Mouse (Mus musculus) intestine, embryonic 14.5 days (tissue): ENCODE data around the gene Birc6. TPM values are rescaled to one million over a fixed set of nuclear protein-coding genes. Genes with fewer than 3 reads are reported as not detected.
A peak's percentile ranks its signal among the peaks of the same experiment; 100 is the strongest.

ENCODE experiments used
- ATAC-seq: fragments of 200-750 bp; cut with Nextera tagmentation; replicated peaks from 2 replicates; pipeline ENCODE4 v1.8.0; 2017; ENCODE audit warnings: low read depth, moderate number of reproducible peaks, moderate TSS enrichment, moderate library complexity; ENCODE audit not compliant: low FRiP score, low TSS enrichment
- DNase-seq: peaks from one replicate; pipeline ENCODE4 v3.0.0-alpha.2; 2018; ENCODE audit warnings: low spot score
- H3K27ac ChIP-seq: fragments of 300-500 bp; sonication (generic); 2 replicates; pipeline ENCODE4 v1.5.1; 2014; ENCODE audit warnings: low read depth, mild to moderate bottlenecking, control low read depth
- H3K27me3 ChIP-seq: fragments of 300-500 bp; sonication (generic); replicated peaks from 2 replicates; pipeline ENCODE4 v1.6.1; 2014; ENCODE audit warnings: low read length, control low read depth; ENCODE audit not compliant: control insufficient read depth, insufficient read depth
- H3K36me3 ChIP-seq: fragments of 300-500 bp; sonication (generic); 2 replicates; pipeline ENCODE4 v1.6.1; 2014; ENCODE audit warnings: low read length, control low read depth; ENCODE audit not compliant: control insufficient read depth, insufficient read depth
- H3K4me1 ChIP-seq: fragments of 300-500 bp; sonication (generic); replicated peaks from 2 replicates; pipeline ENCODE4 v1.6.1; 2014; ENCODE audit warnings: low read length, control low read depth, mixed read lengths; ENCODE audit not compliant: control insufficient read depth, insufficient read depth
- H3K4me2 ChIP-seq: fragments of 300-500 bp; sonication (generic); 2 replicates; pipeline ENCODE4 v1.6.1; 2014; ENCODE audit warnings: low read length
- H3K4me3 ChIP-seq: fragments of 300-500 bp; sonication (generic); 2 replicates; pipeline ENCODE4 v1.5.1; 2014; ENCODE audit warnings: low read depth, low read length, control low read depth, mixed read lengths
- H3K9ac ChIP-seq: fragments of 300-500 bp; sonication (generic); 2 replicates; pipeline ENCODE4 v1.6.1; 2014; ENCODE audit warnings: mild to moderate bottlenecking, low read length
- H3K9me3 ChIP-seq: fragments of 300-500 bp; sonication (generic); 2 replicates; pipeline ENCODE4 v1.6.1; 2016; ENCODE audit warnings: low read length, control low read depth; ENCODE audit not compliant: control insufficient read depth
- WGBS: fragments of 180-500 bp; shearing (Covaris S2); extraction: QIAGEN DNeasy Blood & Tissue Kit; methylation state at CpG from one replicate; pipeline ENCODE4 v1.1.7; 2014; 5-methylcytosine and 5-hydroxymethylcytosine counted together
- polyA plus RNA-seq: library from polyadenylated mRNA; unstranded; fragments of >200 nt; fragmentation: Nextera tagmentation; extraction: Ambion mirVana; gene quantifications from 2 replicates; pipeline ENCODE4 v1.2.1, GENCODE M21; 2014

Gene Birc6
- 105 and 109 TPM in 2 replicates for polyA plus RNA-seq

- WGBS = under 1% methylated on average over 66 of the region's 71 CpGs
- Histone ChIP-seq H3K4me2 (peak within 1 kb of the TSS; percentile 77), H3K27ac (peak within 1 kb of the TSS; percentile 98), H3K4me1 (peaks cover 19% of the 10 kb centered on the region), H3K27me3 (no peaks in the 10 kb centered on the region), H3K9ac (peak within 1 kb of the TSS; percentile 94), H3K9me3 (no peaks in the 10 kb centered on the region), H3K4me3 (peak within 1 kb of the TSS; percentile 96), H3K36me3 (no peaks in the 10 kb centered on the region)
- ATAC-seq = peak; percentile 97
- DNase-seq = peak; percentile 100
Observed at GRCm38 (mm10) chr17:74527729-74528607, at the start of gene Birc6. TSS of gene Birc6 (plus strand) at chr17:74528295.

- Histone ChIP-seq H3K36me3 (no peaks in the 10 kb centered on the region), H3K9me3 (no peaks in the 10 kb centered on the region), H3K4me3 (no peak overlapping the region), H3K9ac (no peak overlapping the region), H3K4me2 (no peak overlapping the region), H3K4me1 (no peaks in the 10 kb centered on the region), H3K27me3 (no peaks in the 10 kb centered on the region), H3K27ac (no peak overlapping the region)
- DNase-seq (no peak), ATAC-seq (no peak)
- WGBS = 86% methylated on average over 14 of the region's 14 CpGs
Observed at GRCm38 (mm10) chr17:74480361-74481069, 47.6 kb upstream of the Birc6 start.

- Histone ChIP-seq H3K27ac (peak within 1 kb of the TSS; percentile 60), H3K4me2 (peak within 1 kb of the TSS; percentile 70), H3K9ac (peak within 1 kb of the TSS; percentile 80), H3K4me3 (peak within 1 kb of the TSS; percentile 93), H3K36me3 (peaks cover 18% of the 10 kb centered on the region), H3K4me1 (no peaks in the 10 kb centered on the region), H3K27me3 (no peaks in the 10 kb centered on the region), H3K9me3 (no peaks in the 10 kb centered on the region)
- DNase-seq = peak; percentile 97
- peak; percentile 99 for ATAC-seq
- 5% methylated on average over 58 of the region's 58 CpGs for WGBS
Observed at GRCm38 (mm10) chr17:74489024-74489900, 38.8 kb upstream of the Birc6 start, which contains the start of gene Yipf4. TSS of gene Yipf4 (plus strand) at chr17:74489493.

- Histone ChIP-seq H3K36me3 (peaks cover 24% of the 10 kb centered on the region), H3K4me2 (peak overlapping the region; percentile 70), H3K4me3 (peak overlapping the region; percentile 93), H3K9me3 (no peaks in the 10 kb centered on the region), H3K4me1 (no peaks in the 10 kb centered on the region), H3K9ac (peak overlapping the region; percentile 80), H3K27me3 (no peaks in the 10 kb centered on the region), H3K27ac (peak overlapping the region; percentile 60)
- under 1% methylated on average over 12 of the region's 12 CpGs for WGBS
- ATAC-seq (no peak), DNase-seq (no peak)
Observed at GRCm38 (mm10) chr17:74489901-74490220, 38.2 kb upstream of the Birc6 start.

GRCm38 (mm10) chr17:74491565-74491964, 36.5 kb upstream of the Birc6 start:
- H3K4me2 ChIP-seq = no peak overlapping the region
- DNase-seq (no peak), ATAC-seq (no peak)
- H3K4me3 ChIP-seq = no peak overlapping the region
- 92% methylated on average over 3 of the region's 3 CpGs for WGBS
- H3K9ac ChIP-seq = no peak overlapping the region
- H3K4me1 ChIP-seq = no peaks in the 10 kb centered on the region
- H3K27ac ChIP-seq = no peak overlapping the region
- no peaks in the 10 kb centered on the region for H3K9me3 ChIP-seq
- H3K36me3 ChIP-seq = peaks cover 38% of the 10 kb centered on the region
- no peaks in the 10 kb centered on the region for H3K27me3 ChIP-seq

GRCm38 (mm10) chr17:74500204-74500603, 27.9 kb upstream of the Birc6 start:
- Histone ChIP-seq H3K4me2 (no peak overlapping the region), H3K27me3 (no peaks in the 10 kb centered on the region), H3K9me3 (no peaks in the 10 kb centered on the region), H3K36me3 (peaks cover 60% of the 10 kb centered on the region), H3K4me1 (no peaks in the 10 kb centered on the region), H3K4me3 (no peak overlapping the region), H3K27ac (no peak overlapping the region), H3K9ac (no peak overlapping the region)
- ATAC-seq = no peak
- whole genome bisulfite sequencing = 57% methylated on average over 4 of the region's 4 CpGs
- no peak for DNase-seq

GRCm38 (mm10) chr17:74501085-74501484, 27.0 kb upstream of the Birc6 start:
- 0 out of 2 replicates have a peak, but pooled peaks have one; percentile 23 for ATAC-seq
- peaks cover 53% of the 10 kb centered on the region for H3K36me3 ChIP-seq
- no peak for DNase-seq
- H3K4me3 ChIP-seq = no peak overlapping the region
- H3K9me3 ChIP-seq = no peaks in the 10 kb centered on the region
- no peak overlapping the region for H3K4me2 ChIP-seq
- no peaks in the 10 kb centered on the region for H3K4me1 ChIP-seq
- no peaks in the 10 kb centered on the region for H3K27me3 ChIP-seq
- no peak overlapping the region for H3K9ac ChIP-seq
- H3K27ac ChIP-seq = no peak overlapping the region

GRCm38 (mm10) chr17:74507934-74508333, 20.2 kb upstream of the Birc6 start:
- no peaks in the 10 kb centered on the region for H3K4me1 ChIP-seq
- no peaks in the 10 kb centered on the region for H3K27me3 ChIP-seq
- 81% methylated on average over 2 of the region's 2 CpGs for WGBS
- no peak overlapping the region for H3K4me2 ChIP-seq
- no peak overlapping the region for H3K9ac ChIP-seq
- ATAC-seq (no peak), DNase-seq (no peak)
- H3K4me3 ChIP-seq = no peak overlapping the region
- H3K36me3 ChIP-seq = no peaks in the 10 kb centered on the region
- no peak overlapping the region for H3K27ac ChIP-seq
- no peaks in the 10 kb centered on the region for H3K9me3 ChIP-seq
